Mouse (Mus musculus) lung, postnatal 0 days (tissue): ENCODE measurements around the gene Ubiad1. TPM values are rescaled to one million over a fixed set of nuclear protein-coding genes. Genes with fewer than 3 reads are reported as not detected.
A peak's percentile ranks its signal among the peaks of the same experiment; 100 is the strongest.

ENCODE experiments used
- ATAC-seq: fragments of 200-750 bp; cut with Nextera tagmentation; 2 replicates; pipeline ENCODE4 v1.8.0; 2017; ENCODE audit warnings: moderate library complexity
- DNase-seq: peaks from one replicate; pipeline ENCODE4 v3.0.0-alpha.2; 2016; ENCODE audit warnings: low spot score
- H3K27ac ChIP-seq: fragments of 300-500 bp; sonication (generic); 2 replicates; pipeline ENCODE4 v1.5.1; 2014; ENCODE audit warnings: antibody characterized with exemption, mild to moderate bottlenecking, low read length, mixed read lengths
- H3K27me3 ChIP-seq: fragments of 300-500 bp; sonication (generic); replicated peaks from 2 replicates; pipeline ENCODE4 v1.6.1; 2014; ENCODE audit warnings: low read length, mixed read lengths; ENCODE audit not compliant: insufficient read depth
- H3K36me3 ChIP-seq: fragments of 300-500 bp; sonication (generic); 2 replicates; pipeline ENCODE4 v1.6.1; 2014; ENCODE audit warnings: low read length, mixed read lengths; ENCODE audit not compliant: insufficient read depth
- H3K4me1 ChIP-seq: fragments of 300-500 bp; sonication (generic); 2 replicates; pipeline ENCODE4 v1.6.1; 2014; ENCODE audit warnings: antibody characterized with exemption, low read depth, low read length, mixed read lengths; ENCODE audit not compliant: insufficient read depth
- H3K4me2 ChIP-seq: fragments of 300-500 bp; sonication (generic); replicated peaks from 2 replicates; pipeline ENCODE4 v1.6.1; 2014; ENCODE audit warnings: low read depth, mild to moderate bottlenecking, low read length, moderate library complexity, mixed read lengths
- H3K4me3 ChIP-seq: fragments of 300-500 bp; sonication (generic); 2 replicates; pipeline ENCODE4 v1.5.1; 2014; ENCODE audit warnings: low read depth, low read length
- H3K9ac ChIP-seq: fragments of 300-500 bp; sonication (generic); replicated peaks from 2 replicates; pipeline ENCODE4 v1.6.1; 2014; ENCODE audit warnings: low read depth, mild to moderate bottlenecking
- H3K9me3 ChIP-seq: fragments of 300-500 bp; sonication (generic); 2 replicates; pipeline ENCODE4 v1.6.1; 2016; ENCODE audit warnings: low read length, mixed read lengths
- CTCF ChIP-seq: IDR thresholded peaks from 2 replicates; pipeline ENCODE4 v1.5.1; 2016; ENCODE audit warnings: antibody characterized with exemption, mild to moderate bottlenecking
- EP300 ChIP-seq: IDR thresholded peaks from 2 replicates; pipeline ENCODE4 v1.6.1; 2016; ENCODE audit warnings: antibody characterized with exemption, mild to moderate bottlenecking, control low read depth
- WGBS: fragments of 180-500 bp; shearing (Covaris S2); extraction: QIAGEN DNeasy Blood & Tissue Kit; methylation state at CpG from one replicate; pipeline ENCODE4 v1.1.7; 2014; 5-methylcytosine and 5-hydroxymethylcytosine counted together
- polyA plus RNA-seq: library from polyadenylated mRNA; unstranded; fragments of >200 nt; fragmentation: Nextera tagmentation; extraction: Ambion mirVana; gene quantifications from 2 replicates; pipeline ENCODE4 v1.2.1, GENCODE M21; 2015

Gene Ubiad1
- polyA plus RNA-seq, 1 experiment from 2014 or later, result 11.4 TPM

GRCm38 (mm10) chr4:148466511-148467079, 22.0 kb upstream of the Ubiad1 start:
- Histone ChIP-seq H3K27ac (no peak overlapping the region), H3K9ac (no peak overlapping the region), H3K27me3 (no peaks in the 10 kb centered on the region), H3K4me2 (no peak overlapping the region), H3K4me3 (no peak overlapping the region), H3K4me1 (no peaks in the 10 kb centered on the region), H3K9me3 (no peaks in the 10 kb centered on the region), H3K36me3 (peaks cover 74% of the 10 kb centered on the region)
- 86% methylated on average over 5 of the region's 5 CpGs for WGBS
- TF ChIP-seq CTCF, result no peak
- TF ChIP-seq EP300, result no peak
- ATAC-seq (no peak), DNase-seq (peak; percentile 37)

- TF ChIP-seq CTCF (no peak), EP300 (no peak)
- DNase-seq (no peak), ATAC-seq (no peak)
- no peaks in the 10 kb centered on the region for H3K27me3 ChIP-seq
- no peaks in the 10 kb centered on the region for H3K4me1 ChIP-seq
- H3K9ac ChIP-seq, result no peak overlapping the region
- H3K4me2 ChIP-seq, result no peak overlapping the region
- peaks cover 60% of the 10 kb centered on the region for H3K36me3 ChIP-seq
- no peak overlapping the region for H3K4me3 ChIP-seq
- no peak overlapping the region for H3K27ac ChIP-seq
- 93% methylated on average over 12 of the region's 12 CpGs for WGBS
- no peaks in the 10 kb centered on the region for H3K9me3 ChIP-seq
Observed at GRCm38 (mm10) chr4:148464869-148465268, 20.3 kb upstream of the Ubiad1 start.

- no peak overlapping the region for H3K4me2 ChIP-seq
- H3K36me3 ChIP-seq, result peaks cover 60% of the 10 kb centered on the region
- DNase-seq, result no peak
- WGBS, result 94% methylated on average over 12 of the region's 12 CpGs
- no peak overlapping the region for H3K9ac ChIP-seq
- H3K27me3 ChIP-seq, result no peaks in the 10 kb centered on the region
- ATAC-seq, result no peak
- H3K4me3 ChIP-seq, result no peak overlapping the region
- no peaks in the 10 kb centered on the region for H3K9me3 ChIP-seq
- TF ChIP-seq EP300, result no peak
- TF ChIP-seq CTCF, result no peak
- no peaks in the 10 kb centered on the region for H3K4me1 ChIP-seq
- no peak overlapping the region for H3K27ac ChIP-seq
Observed at GRCm38 (mm10) chr4:148464301-148464700, 19.7 kb upstream of the Ubiad1 start.

GRCm38 (mm10) chr4:148463208-148463960, 18.8 kb upstream of the Ubiad1 start:
- ATAC-seq (peak; percentile 57), DNase-seq (peak; percentile 50)
- TF ChIP-seq CTCF, result peak; percentile 56
- TF ChIP-seq EP300, result no peak

GRCm38 (mm10) chr4:148462717-148463116, 18.1 kb upstream of the Ubiad1 start:
- ATAC-seq (no peak), DNase-seq (no peak)
- TF ChIP-seq CTCF (no peak), EP300 (no peak)
- H3K4me3 ChIP-seq, result no peak overlapping the region
- no peaks in the 10 kb centered on the region for H3K9me3 ChIP-seq
- H3K27ac ChIP-seq, result no peak overlapping the region
- no peak overlapping the region for H3K4me2 ChIP-seq
- WGBS, result 98% methylated on average over 13 of the region's 13 CpGs
- no peak overlapping the region for H3K9ac ChIP-seq
- H3K36me3 ChIP-seq, result peaks cover 59% of the 10 kb centered on the region
- H3K4me1 ChIP-seq, result no peaks in the 10 kb centered on the region
- no peaks in the 10 kb centered on the region for H3K27me3 ChIP-seq

More at GRCm38 (mm10) chr4:148463208-148463960, 18.8 kb upstream of the Ubiad1 start:
- no peaks in the 10 kb centered on the region for H3K27me3 ChIP-seq
- H3K4me3 ChIP-seq, result no peak overlapping the region
- no peaks in the 10 kb centered on the region for H3K9me3 ChIP-seq
- peaks cover 59% of the 10 kb centered on the region for H3K36me3 ChIP-seq
- no peaks in the 10 kb centered on the region for H3K4me1 ChIP-seq
- H3K9ac ChIP-seq, result no peak overlapping the region
- 69% methylated on average over 14 of the region's 14 CpGs for WGBS
- no peak overlapping the region for H3K4me2 ChIP-seq
- no peak overlapping the region for H3K27ac ChIP-seq

- WGBS, result 80% methylated on average over 4 of the region's 4 CpGs
- ATAC-seq, result no peak
- Histone ChIP-seq H3K4me3 (no peak overlapping the region), H3K27me3 (no peaks in the 10 kb centered on the region), H3K4me2 (no peak overlapping the region), H3K9me3 (no peaks in the 10 kb centered on the region), H3K4me1 (no peaks in the 10 kb centered on the region), H3K36me3 (peaks cover 55% of the 10 kb centered on the region), H3K27ac (no peak overlapping the region), H3K9ac (no peak overlapping the region)
- TF ChIP-seq CTCF (no peak), EP300 (no peak)
- no peak for DNase-seq
Observed at GRCm38 (mm10) chr4:148461772-148462171, 17.2 kb upstream of the Ubiad1 start.
